Comparison of ENCODE assay signal across 18 mouse cellular contexts in the genomic region with DNA sequence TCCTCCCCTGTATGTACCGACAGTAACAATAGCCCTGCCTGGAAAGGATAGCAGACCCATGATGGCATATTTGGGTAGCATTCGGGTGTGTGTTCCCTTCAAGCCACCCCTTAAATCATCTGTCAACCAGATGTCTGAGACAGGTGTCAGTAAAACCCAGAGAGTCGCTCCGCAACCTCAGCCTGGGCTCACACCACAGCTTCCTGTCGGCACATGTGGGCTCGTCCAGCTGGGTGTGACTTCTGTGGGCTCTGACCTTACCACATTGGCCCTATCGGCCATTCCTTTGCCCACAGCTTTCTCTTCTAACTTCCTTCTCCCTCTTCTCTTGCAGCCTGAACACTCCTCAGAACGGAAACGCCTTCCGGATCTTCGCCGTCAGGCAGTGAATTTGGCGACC. TPM values are rescaled to one million over a fixed set of nuclear protein-coding genes. Genes with fewer than 3 reads are reported as not detected.
A peak's percentile ranks its signal among the peaks of the same experiment; 100 is the strongest.
DNase-seq lines count a peak whose midpoint lies in the region; ATAC-seq lines count a peak whose summit lies in the region.
"Had no signal": no experiment of that assay in that cellular context is flagged by ENCODE, and none has a peak within 500 bp of the region (broad histone marks: within the 10 kb centered on the region; RNA-seq: fewer than 3 reads in every experiment).

No protein-coding gene starts in this region.

- ATAC-seq in hematopoietic stem cell, adult 5-6 weeks (replicated peaks in 1 of 2; ENCODE audit: insufficient read depth in 1 of 2, low FRiP score in 2 of 2, low TSS enrichment in 1 of 2, low read depth in 1 of 2, poor library complexity in 2 of 2, severe bottlenecking in 2 of 2) = peak; percentile 82 to 89
- ATAC-seq in neutrophil, adult 5-6 weeks (ENCODE audit: extremely low read depth, insufficient number of reproducible peaks, low FRiP score, poor library complexity, severe bottlenecking) = peak; percentile 60
- ATAC-seq in intestine, embryonic 16.5 days = no peak
- ATAC-seq: forebrain, embryonic 16.5 days; midbrain, embryonic 15.5 days had no signal

- H3K27ac ChIP-seq in intestine, embryonic 16.5 days (ENCODE audit: low read length) = no peak overlapping the region
- H3K27ac ChIP-seq: embryonic facial prominence, embryonic 13.5 days; heart, embryonic 15.5 days; hindbrain, embryonic 15.5 days; limb, embryonic 15.5 days; midbrain, embryonic 15.5 days; neural tube, embryonic 15.5 days had no signal

- H3K27me3 ChIP-seq in intestine, embryonic 16.5 days (replicated peaks; ENCODE audit: control insufficient read depth, insufficient read depth, low read length) = no peaks in the 10 kb centered on the region
- H3K27me3 ChIP-seq: embryonic facial prominence, embryonic 13.5 days; hindbrain, embryonic 15.5 days; limb, embryonic 15.5 days; midbrain, embryonic 15.5 days; neural tube, embryonic 15.5 days had no signal

- WGBS in intestine, embryonic 16.5 days = 87% methylated on average over 13 of the region's 13 CpGs

- no peak overlapping the region for H3K4me2 ChIP-seq in intestine, embryonic 16.5 days (ENCODE audit: low read depth, low read length)
- H3K4me2 ChIP-seq: embryonic facial prominence, embryonic 13.5 days; heart, embryonic 15.5 days; hindbrain, embryonic 15.5 days; limb, embryonic 15.5 days; midbrain, embryonic 15.5 days; neural tube, embryonic 15.5 days had no signal

- no peaks in the 10 kb centered on the region for H3K4me1 ChIP-seq in intestine, embryonic 16.5 days (ENCODE audit: control insufficient read depth, insufficient read depth, low read length)
- H3K4me1 ChIP-seq: midbrain, embryonic 15.5 days; neural tube, embryonic 15.5 days had no signal

- H3K9me3 ChIP-seq in intestine, embryonic 16.5 days (ENCODE audit: control insufficient read depth, low read length) = no peaks in the 10 kb centered on the region
- H3K9me3 ChIP-seq: embryonic facial prominence, embryonic 13.5 days; heart, embryonic 15.5 days; hindbrain, embryonic 15.5 days; limb, embryonic 15.5 days; midbrain, embryonic 15.5 days; neural tube, embryonic 15.5 days had no signal

- peak; percentile 89 for DNase-seq in 416B (ENCODE audit: low read depth)
- DNase-seq in CD4-positive, CD25-positive, alpha-beta regulatory T cell, adult 2 months (ENCODE audit: low read depth, low spot score) = peak; percentile 53
- DNase-seq in cerebellum, postnatal 25 days = no peak
- no peak for DNase-seq in adrenal gland, postnatal 36 days
- DNase-seq in gastrocnemius, postnatal 4 days (ENCODE audit: low spot score in 2 of 2) = no peak
- DNase-seq: cerebellum, adult 8-10 months; gastrocnemius, postnatal 25 days; layer of hippocampus, postnatal 36 days had no signal

- no peak overlapping the region for H3K9ac ChIP-seq in intestine, embryonic 16.5 days (ENCODE audit: low read depth, low read length)
- H3K9ac ChIP-seq: embryonic facial prominence, embryonic 13.5 days; heart, embryonic 15.5 days; hindbrain, embryonic 15.5 days; limb, embryonic 15.5 days; midbrain, embryonic 15.5 days; neural tube, embryonic 15.5 days had no signal

- H3K4me3 ChIP-seq in intestine, embryonic 16.5 days (ENCODE audit: low read length) = no peak overlapping the region
- H3K4me3 ChIP-seq: embryonic facial prominence, embryonic 13.5 days; heart, embryonic 15.5 days; hindbrain, embryonic 15.5 days; limb, embryonic 15.5 days; midbrain, embryonic 15.5 days; neural tube, embryonic 15.5 days had no signal

- H3K36me3 ChIP-seq in intestine, embryonic 16.5 days (ENCODE audit: control insufficient read depth, insufficient read depth, low read length) = no peaks in the 10 kb centered on the region
- H3K36me3 ChIP-seq: embryonic facial prominence, embryonic 13.5 days; heart, embryonic 15.5 days; hindbrain, embryonic 15.5 days; limb, embryonic 15.5 days; midbrain, embryonic 15.5 days; neural tube, embryonic 15.5 days had no signal

RNA-seq across cellular contexts. Expression of a gene that starts 51.3 kb away (rescaled TPM):
- total RNA-seq in hematopoietic stem cell, adult 5-6 weeks (2017) = 16.1 and 18.4 TPM in 2 replicates
- 27.6 and 45.2 TPM in 2 replicates for total RNA-seq in neutrophil, adult 5-6 weeks (2017)
- 40.5 and 44.7 TPM in 2 replicates for polyA plus RNA-seq in intestine, embryonic 16.5 days (2015; fragmentation: Nextera tagmentation; extraction: Ambion mirVana)
- total RNA-seq in adrenal gland, postnatal 36 days (2021) = 10 to 100 TPM; 40.3 to 55.6 TPM
- total RNA-seq in gastrocnemius, postnatal 4 days (2021) = 10 to 100 TPM; 29.0 to 29.9 TPM

RNA-seq across cellular contexts. Expression of a gene that starts 57.7 kb away (rescaled TPM):
- total RNA-seq in hematopoietic stem cell, adult 5-6 weeks (2017) = 2.1 and 6.6 TPM in 2 replicates
- total RNA-seq in neutrophil, adult 5-6 weeks (2017) = 10.6 and 11.5 TPM in 2 replicates
- polyA plus RNA-seq in intestine, embryonic 16.5 days (2015; fragmentation: Nextera tagmentation; extraction: Ambion mirVana) = 20.8 and 23.1 TPM in 2 replicates
- 10 to 100 TPM in 1 of 2 experiments, 1 to 10 TPM in 1; 7.8 to 19.4 TPM for total RNA-seq in adrenal gland, postnatal 36 days (2021)
- 1 to 10 TPM; 1.3 to 3.0 TPM for total RNA-seq in gastrocnemius, postnatal 4 days (2021)

Comparison
In these comparisons a context has a peak if more than half of its experiments do, and no peak if none do; other contexts are left out.
1. DNase-seq: peak in 416B (single experiment) and CD4-positive, CD25-positive, alpha-beta regulatory T cell, adult 2 months (single experiment); none in cerebellum, postnatal 25 days (0 of 2), adrenal gland, postnatal 36 days (0 of 2) and gastrocnemius, postnatal 4 days (0 of 2).